Mouse (Mus musculus): ENCODE data around the gene Ak5. TPM values are rescaled to one million over a fixed set of nuclear protein-coding genes. Genes with fewer than 3 reads are reported as not detected.

Ak5 gene
- 0.70 and 2.9 TPM in 2 replicates for polyA plus RNA-seq (2012; rRNA removed; ENCODE audit: low replicate concordance)

DNA sequence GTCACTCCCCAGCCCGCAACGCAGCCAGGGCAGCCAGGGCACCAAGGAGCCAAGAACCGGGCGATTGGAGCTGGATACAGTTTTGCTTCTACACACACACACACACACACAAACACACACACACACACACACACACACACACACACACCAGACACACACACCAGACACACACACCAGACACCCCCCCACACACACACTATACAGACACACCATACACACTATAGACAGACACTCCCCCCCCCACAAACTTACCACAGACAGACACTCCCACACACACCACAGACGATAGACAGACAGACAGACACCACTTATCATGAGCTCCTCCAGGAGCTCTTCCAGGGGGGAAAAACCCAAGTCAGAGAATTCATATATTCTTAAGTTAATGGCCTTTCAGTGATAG is at the start of gene Ak5:
Ak5 (minus strand) TSS at position 122 of the 400 bp plus-strand sequence.

DNA sequence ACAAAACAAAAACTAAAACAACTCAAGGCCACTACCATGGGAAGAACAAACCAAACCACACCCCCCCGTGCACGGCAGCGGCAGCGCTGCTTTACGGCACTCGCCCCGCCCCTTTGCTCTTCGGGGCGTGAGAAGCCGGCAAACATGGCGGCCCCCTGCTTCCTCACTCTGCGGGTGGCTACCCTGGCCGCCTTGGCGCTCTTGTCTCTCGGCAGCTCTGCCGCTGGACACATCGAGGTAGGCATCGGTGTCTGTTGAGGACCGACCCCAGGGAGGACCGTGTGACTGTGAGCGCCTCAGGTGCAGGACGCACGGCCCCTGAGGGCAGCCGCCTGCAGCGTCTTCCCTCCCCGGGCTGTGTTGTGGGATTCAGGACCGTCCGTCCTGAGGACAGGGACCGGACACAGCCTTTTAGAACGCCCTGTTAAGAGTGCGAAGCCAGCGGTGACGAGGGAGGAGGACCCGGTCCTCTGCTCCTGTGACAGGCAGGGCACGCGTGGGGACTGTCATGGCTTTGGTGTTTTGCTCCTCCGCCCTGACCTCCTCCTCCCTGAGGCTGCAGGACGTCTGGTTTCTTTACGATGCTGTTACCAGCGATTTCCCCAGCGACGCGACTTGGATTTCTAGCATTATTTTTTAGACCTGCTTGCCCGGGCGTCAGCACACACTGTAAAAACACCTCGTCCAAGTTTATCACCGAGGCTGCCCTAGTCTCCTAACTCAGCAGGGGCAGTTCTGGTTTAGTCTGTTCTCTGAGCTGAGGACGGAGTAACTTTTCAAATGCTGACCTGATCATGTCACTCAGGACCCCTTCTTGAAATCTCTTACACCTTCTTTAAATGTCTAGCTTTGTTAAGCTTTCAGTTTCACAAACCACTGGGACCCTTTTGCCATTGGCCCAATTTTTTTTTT is 46.1 kb upstream of the Ak5 start, which contains the start of gene Pigk:
Pigk (plus strand) TSS at position 110 of the 912 bp plus-strand sequence.

Other genes starting within 250 kb of the Ak5 start
- gene Pigk, start 45.7 kb upstream of the Ak5 start, polyA plus RNA-seq (2012; rRNA removed; ENCODE audit: low replicate concordance), result 24.0 and 27.2 TPM in 2 replicates